Mouse (Mus musculus): ENCODE measurements at regions not wholly inside any gene's neighbourhood (a gene's known extent, or its start where the extent isn't known, plus 50 kb on each side); places are given as distances from the start of the nearest gene placed in this dataset.

DNA sequence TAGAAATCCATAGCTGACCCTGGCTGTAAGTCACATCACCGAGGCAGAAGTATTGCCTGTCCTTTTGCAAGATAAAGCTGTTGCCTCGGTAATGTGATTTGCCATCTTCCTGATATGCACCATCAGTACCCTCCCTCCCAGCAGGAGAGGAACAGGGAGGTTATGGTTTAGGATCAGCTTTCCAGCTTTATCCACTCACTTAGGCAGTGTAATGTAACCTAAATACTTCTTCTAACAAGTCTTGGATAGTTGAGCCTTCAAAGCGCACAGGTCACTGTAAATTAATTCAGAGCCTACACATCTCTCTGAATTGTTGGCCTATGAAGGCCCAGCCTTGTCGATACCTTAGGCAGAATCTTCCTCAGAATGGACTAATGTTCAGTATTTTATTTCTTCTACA is 962.5 kb downstream of the Diaph3 start:
- in situ Hi-C loops (cut with MboI; ENCODE audit: low sequenced_read_pairs in 2 of 2, unreplicated experiment in 2 of 2), result no loop called here
- Histone ChIP-seq H3K36me3 (ENCODE audit: control insufficient read depth, insufficient read depth, low read length, poor library complexity, severe bottlenecking) (no peaks in the 10 kb centered on the region), H3K9ac (ENCODE audit: insufficient read depth, low read depth, low read length, poor library complexity, severe bottlenecking) (no peak overlapping the region), H3K4me3 (ENCODE audit: insufficient read depth in 1 of 2, low read depth in 1 of 2, low read length in 2 of 2, poor library complexity in 1 of 2, severe bottlenecking in 1 of 2) (no peak overlapping the region), H3K4me1 (ENCODE audit: control insufficient read depth in 2 of 2, insufficient read depth in 2 of 2, low read length in 2 of 2, poor library complexity in 1 of 2) (no peaks in the 10 kb centered on the region), H3K27ac (ENCODE audit: insufficient read depth, low read depth, low read length, poor library complexity, severe bottlenecking) (no peak overlapping the region), H3K9me3 (ENCODE audit: control insufficient read depth, insufficient read depth, low read depth, low read length) (no peaks in the 10 kb centered on the region)
- DNase-seq (ENCODE audit: low read depth, low spot score), result no peak
- TF ChIP-seq MAFK (IDR thresholded peaks at IDR 0.05; ENCODE audit: insufficient read depth, low read depth, low read length), result no peak
- no peak for TF ChIP-seq ZNF384 (IDR thresholded peaks at IDR 0.05; ENCODE audit: low read depth, low read length)
- no peak for TF ChIP-seq CHD2 (IDR thresholded peaks at IDR 0.05; ENCODE audit: low read depth, low read length)
- no peak for TF ChIP-seq HCFC1 (IDR thresholded peaks at IDR 0.05; ENCODE audit: borderline replicate concordance, insufficient read depth, low read length)
- TF ChIP-seq ZC3H11A (IDR thresholded peaks at IDR 0.05; ENCODE audit: borderline replicate concordance, low read depth, low read length), result no peak

DNA sequence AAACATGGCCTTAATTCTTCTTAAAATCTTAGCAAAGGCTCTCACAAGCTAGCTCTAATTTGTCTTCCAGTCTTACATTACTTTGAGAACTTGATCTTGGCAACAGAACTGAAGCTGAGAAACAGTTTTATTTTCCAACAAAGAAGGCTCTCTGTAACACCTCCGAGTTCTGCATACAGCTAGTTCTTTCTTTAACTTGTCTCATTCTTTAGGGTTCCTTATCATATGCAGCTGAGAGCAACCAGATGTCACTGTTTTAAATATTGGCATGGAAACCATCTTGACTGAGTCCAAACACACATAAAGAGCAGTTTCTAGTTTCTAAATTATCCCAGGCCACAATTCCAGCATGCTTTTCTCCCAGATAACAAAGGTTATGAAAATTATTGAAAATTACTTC is 969.9 kb downstream of the Diaph3 start:
- Histone ChIP-seq H3K9ac (ENCODE audit: insufficient read depth, low read depth, low read length, poor library complexity, severe bottlenecking) (no peak overlapping the region), H3K36me3 (ENCODE audit: control insufficient read depth, insufficient read depth, low read length, poor library complexity, severe bottlenecking) (no peaks in the 10 kb centered on the region), H3K4me3 (ENCODE audit: insufficient read depth in 1 of 2, low read depth in 1 of 2, low read length in 2 of 2, poor library complexity in 1 of 2, severe bottlenecking in 1 of 2) (no peak overlapping the region), H3K4me1 (ENCODE audit: control insufficient read depth in 2 of 2, insufficient read depth in 2 of 2, low read length in 2 of 2, poor library complexity in 1 of 2) (no peaks in the 10 kb centered on the region), H3K9me3 (ENCODE audit: control insufficient read depth, insufficient read depth, low read depth, low read length) (no peaks in the 10 kb centered on the region), H3K27ac (ENCODE audit: insufficient read depth, low read depth, low read length, poor library complexity, severe bottlenecking) (no peak overlapping the region)
- no peak for DNase-seq (ENCODE audit: low read depth, low spot score)
- in situ Hi-C loops (cut with MboI; ENCODE audit: low sequenced_read_pairs in 2 of 2, unreplicated experiment in 2 of 2), result no loop called here
- TF ChIP-seq MAFK (IDR thresholded peaks at IDR 0.05; ENCODE audit: insufficient read depth, low read depth, low read length), result no peak
- TF ChIP-seq ZNF384 (IDR thresholded peaks at IDR 0.05; ENCODE audit: low read depth, low read length), result no peak
- no peak for TF ChIP-seq CHD2 (IDR thresholded peaks at IDR 0.05; ENCODE audit: low read depth, low read length)
- no peak for TF ChIP-seq HCFC1 (IDR thresholded peaks at IDR 0.05; ENCODE audit: borderline replicate concordance, insufficient read depth, low read length)
- no peak for TF ChIP-seq ZC3H11A (IDR thresholded peaks at IDR 0.05; ENCODE audit: borderline replicate concordance, low read depth, low read length)

DNA sequence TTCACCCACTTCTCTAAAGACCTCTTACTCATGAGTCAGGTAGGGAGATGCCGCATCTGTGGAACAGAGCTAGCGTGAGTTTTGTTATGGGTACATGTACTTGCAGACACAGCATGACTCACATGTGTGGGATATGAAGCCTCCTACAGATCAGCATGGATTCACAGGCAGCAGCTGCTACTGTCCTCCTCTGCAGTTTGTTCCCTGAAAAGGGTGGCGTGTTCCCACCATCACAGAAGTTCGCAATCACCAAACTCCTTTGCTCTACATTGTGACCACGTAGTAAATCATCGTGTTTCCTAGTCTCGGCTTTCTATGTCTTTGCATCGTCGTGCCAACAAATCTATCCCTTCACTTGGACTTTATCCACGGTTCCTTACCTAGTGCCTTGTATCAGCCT is 981.9 kb downstream of the Diaph3 start:
- DNase-seq (ENCODE audit: low read depth, low spot score), result no peak
- H3K4me1 ChIP-seq (ENCODE audit: control insufficient read depth in 2 of 2, insufficient read depth in 2 of 2, low read length in 2 of 2, poor library complexity in 1 of 2), result no peaks in the 10 kb centered on the region

DNA sequence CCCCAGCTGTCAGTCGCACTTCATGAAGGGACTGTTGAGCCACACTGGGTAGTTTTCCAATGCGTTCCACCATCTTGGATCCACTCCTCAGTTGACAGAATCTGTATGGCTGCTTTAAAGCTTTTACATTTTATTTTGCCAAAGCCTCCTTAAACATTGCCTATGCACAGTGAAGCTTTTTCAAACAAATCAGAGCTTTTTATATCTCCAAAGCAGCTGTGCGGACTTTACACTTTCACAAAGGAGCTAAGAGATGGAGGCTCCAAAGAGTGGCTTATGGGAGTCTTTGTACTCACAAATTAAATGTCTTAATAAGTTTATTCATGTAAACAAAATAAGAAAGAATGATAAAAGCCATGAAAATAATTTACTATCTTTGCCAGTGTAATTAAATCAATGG is 986.3 kb downstream of the Diaph3 start:
- Histone ChIP-seq H3K36me3 (ENCODE audit: control insufficient read depth, insufficient read depth, low read length, poor library complexity, severe bottlenecking) (no peaks in the 10 kb centered on the region), H3K4me3 (ENCODE audit: insufficient read depth in 1 of 2, low read depth in 1 of 2, low read length in 2 of 2, poor library complexity in 1 of 2, severe bottlenecking in 1 of 2) (no peak overlapping the region), H3K27ac (ENCODE audit: insufficient read depth, low read depth, low read length, poor library complexity, severe bottlenecking) (no peak overlapping the region), H3K9ac (ENCODE audit: insufficient read depth, low read depth, low read length, poor library complexity, severe bottlenecking) (no peak overlapping the region), H3K4me1 (ENCODE audit: control insufficient read depth in 2 of 2, insufficient read depth in 2 of 2, low read length in 2 of 2, poor library complexity in 1 of 2) (no peaks in the 10 kb centered on the region), H3K9me3 (ENCODE audit: control insufficient read depth, insufficient read depth, low read depth, low read length) (no peaks in the 10 kb centered on the region)
- DNase-seq (ENCODE audit: low read depth, low spot score), result no peak
- in situ Hi-C loops (cut with MboI; ENCODE audit: low sequenced_read_pairs in 2 of 2, unreplicated experiment in 2 of 2), result no loop called here
- TF ChIP-seq ZNF384 (IDR thresholded peaks at IDR 0.05; ENCODE audit: low read depth, low read length) (no peak), CHD2 (IDR thresholded peaks at IDR 0.05; ENCODE audit: low read depth, low read length) (no peak)

More for the DNA sequence above, 981.9 kb downstream of the Diaph3 start:
- Histone ChIP-seq H3K4me3 (ENCODE audit: insufficient read depth in 1 of 2, low read depth in 1 of 2, low read length in 2 of 2, poor library complexity in 1 of 2, severe bottlenecking in 1 of 2) (no peak overlapping the region), H3K9me3 (ENCODE audit: control insufficient read depth, insufficient read depth, low read depth, low read length) (no peaks in the 10 kb centered on the region), H3K36me3 (ENCODE audit: control insufficient read depth, insufficient read depth, low read length, poor library complexity, severe bottlenecking) (no peaks in the 10 kb centered on the region), H3K9ac (ENCODE audit: insufficient read depth, low read depth, low read length, poor library complexity, severe bottlenecking) (no peak overlapping the region), H3K27ac (ENCODE audit: insufficient read depth, low read depth, low read length, poor library complexity, severe bottlenecking) (no peak overlapping the region)
- in situ Hi-C loops (cut with MboI; ENCODE audit: low sequenced_read_pairs in 2 of 2, unreplicated experiment in 2 of 2), result no loop called here
- TF ChIP-seq MAFK (IDR thresholded peaks at IDR 0.05; ENCODE audit: insufficient read depth, low read depth, low read length), result no peak
- no peak for TF ChIP-seq CHD2 (IDR thresholded peaks at IDR 0.05; ENCODE audit: low read depth, low read length)
- no peak for TF ChIP-seq ZC3H11A (IDR thresholded peaks at IDR 0.05; ENCODE audit: borderline replicate concordance, low read depth, low read length)
- no peak for TF ChIP-seq HCFC1 (IDR thresholded peaks at IDR 0.05; ENCODE audit: borderline replicate concordance, insufficient read depth, low read length)
- TF ChIP-seq ZNF384 (IDR thresholded peaks at IDR 0.05; ENCODE audit: low read depth, low read length), result no peak

DNA sequence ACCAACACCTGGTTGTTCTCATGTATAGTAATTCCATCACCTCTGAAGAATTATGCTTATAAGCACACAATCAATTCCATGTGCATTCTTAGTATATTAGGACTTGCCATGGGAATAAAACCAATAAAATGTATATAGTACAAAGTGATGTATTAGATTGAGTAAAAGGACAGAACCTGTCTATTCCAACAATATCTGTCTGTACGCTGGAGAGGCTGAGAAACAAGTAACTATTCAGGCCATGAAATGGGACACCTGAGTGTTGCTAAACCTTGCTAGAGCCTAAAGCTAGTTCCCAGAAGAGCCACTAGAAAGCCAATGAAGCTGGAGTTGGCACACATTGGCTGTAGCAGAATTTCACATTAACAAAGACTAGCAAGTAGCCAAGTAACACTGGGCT is 989.8 kb downstream of the Diaph3 start:
- no peak for DNase-seq (ENCODE audit: low read depth, low spot score)
- no peak overlapping the region for H3K27ac ChIP-seq (ENCODE audit: insufficient read depth, low read depth, low read length, poor library complexity, severe bottlenecking)
- in situ Hi-C loops (cut with MboI; ENCODE audit: low sequenced_read_pairs in 2 of 2, unreplicated experiment in 2 of 2), result no loop called here
- no peaks in the 10 kb centered on the region for H3K36me3 ChIP-seq (ENCODE audit: control insufficient read depth, insufficient read depth, low read length, poor library complexity, severe bottlenecking)
- no peak overlapping the region for H3K4me3 ChIP-seq (ENCODE audit: insufficient read depth in 1 of 2, low read depth in 1 of 2, low read length in 2 of 2, poor library complexity in 1 of 2, severe bottlenecking in 1 of 2)
- no peak overlapping the region for H3K9ac ChIP-seq (ENCODE audit: insufficient read depth, low read depth, low read length, poor library complexity, severe bottlenecking)
- no peaks in the 10 kb centered on the region for H3K4me1 ChIP-seq (ENCODE audit: control insufficient read depth in 2 of 2, insufficient read depth in 2 of 2, low read length in 2 of 2, poor library complexity in 1 of 2)
- H3K9me3 ChIP-seq (ENCODE audit: control insufficient read depth, insufficient read depth, low read depth, low read length), result no peaks in the 10 kb centered on the region
- TF ChIP-seq CHD2 (IDR thresholded peaks at IDR 0.05; ENCODE audit: low read depth, low read length) (no peak), HCFC1 (IDR thresholded peaks at IDR 0.05; ENCODE audit: borderline replicate concordance, insufficient read depth, low read length) (no peak), MAFK (IDR thresholded peaks at IDR 0.05; ENCODE audit: insufficient read depth, low read depth, low read length) (no peak), ZNF384 (IDR thresholded peaks at IDR 0.05; ENCODE audit: low read depth, low read length) (no peak), ZC3H11A (IDR thresholded peaks at IDR 0.05; ENCODE audit: borderline replicate concordance, low read depth, low read length) (no peak)

Measured in ES-E14 (cell line).